Mouse (Mus musculus): ENCODE data around the gene Cnpy1.

DNA sequence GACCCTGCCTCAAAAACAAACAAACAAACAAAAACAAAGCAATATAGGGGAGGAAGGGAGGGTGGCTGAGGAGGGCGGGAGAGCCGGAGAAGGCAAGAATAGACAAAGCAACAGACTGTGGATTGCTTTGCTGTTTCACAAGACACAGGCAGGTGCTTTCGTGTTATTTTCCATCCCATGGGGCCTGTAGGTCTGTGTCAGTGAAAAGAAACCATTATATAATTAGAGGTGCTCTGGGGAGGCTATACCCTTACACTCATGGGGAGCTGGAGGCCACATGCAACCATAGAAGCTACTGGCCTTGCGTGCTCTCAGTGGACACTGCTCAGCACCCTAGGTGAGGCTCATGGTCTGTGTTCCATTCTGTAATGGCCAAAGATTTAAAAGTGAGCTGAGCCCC, 6.7 kb upstream of the Cnpy1 start:
- TF ChIP-seq CTCF (IDR thresholded peaks at IDR 0.05; ENCODE audit: low read depth, low read length) (no peak), POLR2A (IDR thresholded peaks at IDR 0.05; ENCODE audit: extremely low read depth, insufficient read depth, low read length) (no peak)
